Mouse (Mus musculus) erythroblast, embryonic 14.5 days (primary cell): ENCODE data around the gene Tspan14. TPM values are rescaled to one million over a fixed set of nuclear protein-coding genes. Genes with fewer than 3 reads are reported as not detected.

Source experiments
- H3K27me3 ChIP-seq: 2 replicates; pipeline ENCODE4 v1.6.1; 2012; ENCODE audit warnings: inconsistent platforms; ENCODE audit not compliant: control insufficient read depth
- H3K36me3 ChIP-seq: 2 replicates; pipeline ENCODE4 v1.6.1; 2012; ENCODE audit warnings: mild to moderate bottlenecking, inconsistent platforms; ENCODE audit not compliant: control insufficient read depth
- H3K4me1 ChIP-seq: 2 replicates; pipeline ENCODE4 v1.6.1; 2012; ENCODE audit warnings: inconsistent platforms; ENCODE audit not compliant: control insufficient read depth
- H3K4me3 ChIP-seq: replicated peaks from 2 replicates; pipeline ENCODE3; 2012; ENCODE audit warnings: moderate library complexity, mild to moderate bottlenecking, inconsistent platforms
- H3K9me3 ChIP-seq: 2 replicates; pipeline ENCODE4 v1.6.1; 2012; ENCODE audit warnings: low read length, inconsistent platforms, mixed read lengths; ENCODE audit not compliant: control insufficient read depth
- GATA1 ChIP-seq: IDR thresholded peaks from 2 replicates; pipeline ENCODE4 v1.6.1; 2012; ENCODE audit warnings: low read length, inconsistent platforms, mixed read lengths
- TAL1 ChIP-seq: IDR thresholded peaks from 3 replicates; pipeline ENCODE4 v1.6.1; 2012; ENCODE audit warnings: low read length, inconsistent platforms, mixed read lengths
- polyA plus RNA-seq: library from polyadenylated mRNA; stranded (reverse); fragments of >175 nt; gene quantifications from 2 replicates; pipeline ENCODE4 v1.2.3, GENCODE M21; 2012

The Tspan14 gene
- polyA plus RNA-seq, 1 experiment = 0.33 TPM

- peaks cover 86% of the 10 kb centered on the region for H3K4me1 ChIP-seq
Observed at GRCm38 (mm10) chr14:40964214-40964610, 2.4 kb downstream of the Tspan14 start.

DNA sequence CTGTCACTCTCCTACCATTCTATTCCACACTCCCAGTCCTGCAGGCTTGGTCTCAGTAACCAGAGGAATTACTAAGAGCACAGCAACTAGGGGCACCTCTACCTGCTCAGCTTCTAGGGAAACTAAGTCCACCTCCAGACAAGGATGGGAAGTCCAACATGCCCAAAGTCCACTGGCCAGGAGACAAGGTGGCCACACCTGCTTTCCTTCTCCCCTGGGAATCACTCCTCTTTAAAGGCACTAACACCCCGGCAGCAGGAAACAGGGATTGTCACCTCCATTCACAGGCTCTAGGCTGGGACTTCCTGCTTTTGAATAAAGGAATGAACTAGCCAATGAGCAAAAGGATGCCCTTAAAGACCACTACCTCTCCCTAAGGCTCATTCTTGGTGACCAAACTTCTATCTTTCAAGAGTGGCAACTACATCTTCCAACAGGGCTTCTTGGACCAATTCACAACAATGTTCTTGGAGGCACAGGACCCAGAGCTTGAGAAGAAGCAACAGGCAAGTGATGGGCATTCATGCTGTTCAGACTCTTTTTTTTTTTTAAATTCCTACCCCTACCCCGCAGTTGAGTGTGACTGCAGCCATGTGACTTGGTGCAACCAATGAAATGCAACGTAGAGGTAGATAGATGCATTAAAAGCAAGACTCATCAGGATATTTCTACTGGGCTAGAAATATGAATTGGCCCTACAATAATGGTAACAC, 3.0 kb downstream of the Tspan14 start:
- no peak overlapping the region for H3K4me3 ChIP-seq
- H3K4me1 ChIP-seq = peaks cover 86% of the 10 kb centered on the region
- peaks cover 9% of the 10 kb centered on the region for H3K27me3 ChIP-seq
- TF ChIP-seq TAL1 = no peak
- TF ChIP-seq GATA1 = no peak
- no peaks in the 10 kb centered on the region; the same call in none of the 2 replicates for H3K36me3 ChIP-seq
- no peaks in the 10 kb centered on the region for H3K9me3 ChIP-seq

More at GRCm38 (mm10) chr14:40964214-40964610, 2.4 kb downstream of the Tspan14 start:
- Histone ChIP-seq H3K9me3 (no peaks in the 10 kb centered on the region), H3K36me3 (no peaks in the 10 kb centered on the region; the same call in 1 of the 2 replicates), H3K27me3 (peaks cover 9% of the 10 kb centered on the region), H3K4me3 (no peak overlapping the region)
- TF ChIP-seq GATA1 = no peak
- no peak for TF ChIP-seq TAL1

DNA sequence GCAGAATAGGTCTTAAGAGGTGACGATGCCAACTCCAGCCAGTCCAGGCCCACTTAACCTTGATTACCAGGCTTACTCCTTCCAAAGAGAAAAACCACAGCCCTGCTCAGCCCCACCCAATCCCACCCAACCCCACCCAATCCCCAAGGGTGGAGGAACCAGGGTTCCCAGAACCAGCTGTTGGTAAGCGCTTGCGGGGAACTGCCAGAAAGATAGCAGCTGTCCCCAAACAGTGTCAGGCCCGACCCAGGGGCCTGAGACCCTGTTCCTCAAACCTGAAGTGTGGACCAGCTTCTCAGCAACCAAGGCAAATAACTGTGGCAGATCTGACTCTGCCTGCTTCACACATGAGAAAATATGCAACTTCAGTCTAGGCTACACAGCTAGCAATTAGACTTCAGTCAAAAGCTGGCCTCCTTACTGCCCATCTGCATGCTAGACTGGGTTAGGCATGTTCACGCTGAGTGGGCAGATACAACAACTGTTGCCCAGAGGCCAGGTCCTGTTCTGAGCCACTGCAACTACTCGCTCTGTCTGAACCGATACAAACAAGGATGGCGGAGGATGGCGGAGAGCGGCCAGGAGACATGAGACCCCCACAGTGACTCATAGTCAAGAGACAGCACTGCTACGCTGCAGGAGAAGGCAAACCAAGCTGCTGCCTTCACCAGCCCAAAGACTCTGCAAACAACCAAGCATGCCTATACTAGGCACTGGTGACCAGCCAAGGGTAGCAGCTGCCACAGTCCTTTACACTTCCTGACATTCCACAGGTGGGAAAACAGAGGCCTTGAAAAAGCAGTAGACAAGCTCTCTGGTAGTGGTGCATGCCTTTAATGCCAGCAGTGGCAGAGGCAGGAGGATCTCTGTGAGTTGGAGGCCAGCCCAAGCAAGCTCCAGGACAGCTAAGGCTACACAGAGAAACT, 4.0 kb downstream of the Tspan14 start:
- Histone ChIP-seq H3K36me3 (no peaks in the 10 kb centered on the region; the same call in none of the 2 replicates), H3K4me3 (peak overlapping the region; percentile 35), H3K4me1 (peaks cover 89% of the 10 kb centered on the region), H3K9me3 (no peaks in the 10 kb centered on the region), H3K27me3 (peaks cover 4% of the 10 kb centered on the region)
- TF ChIP-seq GATA1 = no peak
- no peak for TF ChIP-seq TAL1

DNA sequence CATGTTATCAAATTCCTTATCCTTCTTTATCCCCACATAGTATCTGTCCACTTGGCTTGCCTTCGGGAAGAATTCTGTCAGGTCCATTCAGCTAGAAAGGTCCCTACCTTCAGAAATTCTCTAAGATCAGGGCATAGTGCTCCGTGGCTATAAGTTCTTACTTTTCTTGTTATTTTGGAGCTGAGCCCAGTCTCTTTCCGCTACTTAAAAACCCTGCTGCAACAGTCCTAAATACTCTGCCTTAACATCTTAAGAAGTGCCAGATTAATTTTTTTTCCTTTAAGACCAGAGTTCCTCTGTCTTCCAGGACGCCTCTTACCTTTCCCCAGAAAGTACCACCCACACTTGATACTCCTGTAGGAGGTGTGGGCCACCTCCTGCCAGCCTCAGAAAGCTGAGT, 6.4 kb downstream of the Tspan14 start:
- H3K36me3 ChIP-seq = peaks cover 7% of the 10 kb centered on the region
- H3K4me3 ChIP-seq = no peak overlapping the region
- no peaks in the 10 kb centered on the region for H3K27me3 ChIP-seq
- H3K9me3 ChIP-seq = no peaks in the 10 kb centered on the region
- TF ChIP-seq TAL1 = no peak
- TF ChIP-seq GATA1 = no peak
- H3K4me1 ChIP-seq = peaks cover 91% of the 10 kb centered on the region

DNA sequence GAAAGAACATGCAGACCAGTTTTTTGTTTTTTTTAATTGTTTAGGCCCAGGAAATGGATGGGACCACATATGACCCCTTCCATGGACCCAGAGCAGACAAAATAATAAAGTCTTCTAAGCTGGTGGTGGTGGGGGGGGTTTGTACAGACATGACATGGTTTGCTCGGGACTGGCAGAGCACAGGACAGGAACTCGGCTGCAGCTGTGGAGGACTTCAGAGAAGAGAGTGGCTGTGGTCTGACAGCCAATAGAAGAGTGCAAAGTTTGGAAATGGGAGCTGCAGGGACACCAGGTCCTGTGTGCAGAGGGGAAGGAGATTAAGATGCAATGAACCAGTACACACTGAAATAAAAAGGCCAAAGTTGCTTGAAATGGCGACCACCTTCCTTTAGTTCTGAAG, 7.0 kb downstream of the Tspan14 start:
- Histone ChIP-seq H3K36me3 (peaks cover 7% of the 10 kb centered on the region), H3K27me3 (no peaks in the 10 kb centered on the region), H3K4me1 (peaks cover 90% of the 10 kb centered on the region), H3K4me3 (no peak overlapping the region), H3K9me3 (no peaks in the 10 kb centered on the region)
- TF ChIP-seq TAL1 = no peak
- no peak for TF ChIP-seq GATA1

DNA sequence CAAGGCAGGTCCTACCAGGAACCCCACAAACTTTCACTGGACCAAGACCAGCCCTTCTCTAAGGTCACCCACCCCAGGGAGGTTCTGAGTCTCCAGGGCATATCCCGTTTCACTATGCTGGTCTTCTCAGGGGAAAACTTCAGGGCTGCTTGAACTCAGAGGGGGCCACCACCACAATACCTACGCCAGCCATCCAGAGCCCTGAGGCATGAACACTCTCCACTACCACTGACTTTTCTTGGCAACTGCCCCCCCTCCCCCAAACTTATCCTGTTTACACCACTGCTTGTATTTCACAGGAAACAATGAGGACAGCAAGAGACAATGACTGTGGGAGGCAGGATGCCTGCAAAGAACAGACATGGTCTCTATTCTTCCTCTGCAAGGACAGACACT, 7.6 kb downstream of the Tspan14 start:
- Histone ChIP-seq H3K36me3 (peaks cover 7% of the 10 kb centered on the region), H3K27me3 (no peaks in the 10 kb centered on the region), H3K4me1 (peaks cover 90% of the 10 kb centered on the region), H3K4me3 (no peak overlapping the region), H3K9me3 (no peaks in the 10 kb centered on the region)
- TF ChIP-seq TAL1 (no peak), GATA1 (no peak)

GRCm38 (mm10) chr14:40958083-40958985, 8.3 kb downstream of the Tspan14 start:
- H3K36me3 ChIP-seq = peaks cover 7% of the 10 kb centered on the region
- TF ChIP-seq GATA1 = no peak
- no peak for TF ChIP-seq TAL1
- H3K27me3 ChIP-seq = no peaks in the 10 kb centered on the region
- no peak overlapping the region for H3K4me3 ChIP-seq
- no peaks in the 10 kb centered on the region for H3K9me3 ChIP-seq
- peaks cover 90% of the 10 kb centered on the region for H3K4me1 ChIP-seq

DNA sequence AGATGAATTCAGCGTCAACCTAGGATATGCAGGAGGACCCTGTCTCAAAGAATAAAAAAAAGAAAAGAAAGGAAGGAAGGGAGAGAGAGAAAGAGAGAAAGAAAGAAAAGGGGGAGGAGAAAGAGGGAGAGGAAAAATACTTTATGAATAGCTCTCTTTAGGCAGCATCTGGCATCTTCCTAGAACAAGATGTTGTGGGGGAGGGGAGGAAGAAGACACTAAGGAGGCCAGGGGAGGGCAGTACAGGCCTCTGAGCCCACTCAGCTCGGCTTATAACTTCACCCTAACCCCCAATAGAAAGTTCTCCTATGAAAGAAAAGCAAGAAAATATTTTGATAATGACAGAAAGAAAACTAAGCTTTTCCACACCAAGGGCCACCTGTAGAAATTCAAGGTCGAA, 9.0 kb downstream of the Tspan14 start:
- Histone ChIP-seq H3K4me3 (no peak overlapping the region), H3K4me1 (peaks cover 86% of the 10 kb centered on the region), H3K27me3 (no peaks in the 10 kb centered on the region), H3K9me3 (no peaks in the 10 kb centered on the region), H3K36me3 (peaks cover 9% of the 10 kb centered on the region)
- no peak for TF ChIP-seq TAL1
- TF ChIP-seq GATA1 = no peak
